Comparison of ENCODE assay signal across 18 mouse cellular contexts in genomic region chr4:87641551-87641950, GRCm38 (mm10).
"Had no signal": no experiment of that assay in that cellular context is flagged by ENCODE, and none has a peak within 500 bp of the region (broad histone marks: within the 10 kb centered on the region; RNA-seq: fewer than 3 reads in every experiment).

No protein-coding gene starts in this region.

- DNase-seq: lung, postnatal 14 days; midbrain, embryonic 14.5 days; retina, postnatal 1 day; right cerebral cortex, adult 18-20 months; right cerebral cortex, postnatal 25 days; right cerebral cortex, postnatal 4 days; spleen, adult 18-20 months; thymus, adult 18-20 months; thymus, postnatal 14 days; thymus, postnatal 36 days had no signal

- H3K9ac ChIP-seq: limb, embryonic 15.5 days; liver, embryonic 12.5 days; liver, embryonic 14.5 days; midbrain, embryonic 12.5 days; neural tube, embryonic 12.5 days had no signal

- H3K9me3 ChIP-seq: limb, embryonic 15.5 days; liver, embryonic 12.5 days; midbrain, embryonic 10.5 days; midbrain, embryonic 12.5 days; neural tube, embryonic 12.5 days had no signal

- H3K4me2 ChIP-seq: limb, embryonic 15.5 days; liver, embryonic 12.5 days; midbrain, embryonic 12.5 days; neural tube, embryonic 12.5 days had no signal

- H3K4me3 ChIP-seq: limb, embryonic 15.5 days; liver, embryonic 12.5 days; midbrain, embryonic 10.5 days; midbrain, embryonic 12.5 days; myocyte; neural tube, embryonic 12.5 days had no signal

- H3K36me3 ChIP-seq: limb, embryonic 15.5 days; liver, embryonic 12.5 days; midbrain, embryonic 10.5 days; midbrain, embryonic 12.5 days; neural tube, embryonic 12.5 days had no signal

- H3K27me3 ChIP-seq: limb, embryonic 15.5 days; liver, embryonic 12.5 days; midbrain, embryonic 12.5 days; neural tube, embryonic 12.5 days had no signal

- H3K27ac ChIP-seq: limb, embryonic 15.5 days; liver, embryonic 12.5 days; liver, embryonic 14.5 days; midbrain, embryonic 10.5 days; midbrain, embryonic 12.5 days; neural tube, embryonic 12.5 days had no signal

- H3K4me1 ChIP-seq: liver, embryonic 12.5 days had no signal

- ATAC-seq: liver, embryonic 12.5 days; midbrain, embryonic 16.5 days had no signal
